Mouse (Mus musculus) CH12.LX (cell line): ENCODE results near the gene Dll1. TPM values are rescaled to one million over a fixed set of nuclear protein-coding genes. Genes with fewer than 3 reads are reported as not detected.

Experiments
- DNase-seq: peaks from one replicate; pipeline ENCODE4 v3.0.0-alpha.2; 2013; ENCODE audit errors: extremely low read depth
- H3K27ac ChIP-seq: 2 replicates; pipeline ENCODE4 v1.5.1; 2012; ENCODE audit warnings: low read depth, mild to moderate bottlenecking, control low read depth, moderate library complexity; ENCODE audit not compliant: insufficient read depth
- H3K27me3 ChIP-seq: replicated peaks from 2 replicates; pipeline ENCODE3; 2012; ENCODE audit warnings: inconsistent platforms
- H3K36me3 ChIP-seq, 2 experiments: replicated peaks in 1 of 2; 2 replicates each; pipeline versions ENCODE3 to v1.6.1; 2012; ENCODE audit warnings: inconsistent platforms in 1 of 2, low read length in 1 of 2, mild to moderate bottlenecking in 1 of 2, mixed read lengths in 1 of 2, moderate library complexity in 1 of 2; ENCODE audit not compliant: control insufficient read depth in 1 of 2, insufficient read depth in 1 of 2
- H3K4me1 ChIP-seq, 2 experiments: 2 replicates each; pipeline ENCODE4 v1.6.1; 2012; ENCODE audit warnings: inconsistent platforms in 1 of 2, moderate library complexity in 1 of 2; ENCODE audit not compliant: insufficient read depth in 2 of 2, control insufficient read depth in 1 of 2
- H3K4me2 ChIP-seq: 2 replicates; pipeline ENCODE4 v1.6.1; 2012; ENCODE audit warnings: low read depth, mild to moderate bottlenecking, control low read depth; ENCODE audit not compliant: poor library complexity, insufficient read depth, severe bottlenecking
- H3K4me3 ChIP-seq, 3 experiments: fragments of 150-350 bp in 1 of 3; sonication (generic) in 1 of 3; replicated peaks in 1 of 3; 2 replicates each; pipeline versions ENCODE3 to v1.5.1; 2011 to 2012; ENCODE audit warnings: low read depth in 2 of 3, low read length in 2 of 3, mild to moderate bottlenecking in 2 of 3, moderate library complexity in 2 of 3, control low read depth in 1 of 3, improper control_type of control experiment in 1 of 3, inconsistent platforms in 1 of 3, mixed read lengths in 1 of 3; ENCODE audit not compliant: poor library complexity in 1 of 3
- H3K79me2 ChIP-seq: replicated peaks from 2 replicates; pipeline ENCODE4 v1.6.1; 2012; ENCODE audit warnings: mild to moderate bottlenecking, moderate library complexity; ENCODE audit not compliant: control insufficient read depth, poor library complexity, insufficient read depth, severe bottlenecking; ENCODE audit errors: extremely low read depth
- H3K9ac ChIP-seq: 2 replicates; pipeline ENCODE4 v1.6.1; 2012; ENCODE audit warnings: low read depth, mild to moderate bottlenecking, control low read depth, moderate library complexity; ENCODE audit not compliant: insufficient read depth
- H3K9me3 ChIP-seq: replicated peaks from 2 replicates; pipeline ENCODE3; 2012; ENCODE audit warnings: low read length, inconsistent platforms, mixed read lengths
- BHLHE40 ChIP-seq: IDR thresholded peaks from 2 replicates; pipeline ENCODE4 v1.6.1; 2011; ENCODE audit warnings: mild to moderate bottlenecking, low read depth, low read length, improper control_type of control experiment
- EP300 ChIP-seq: IDR thresholded peaks from 2 replicates; pipeline ENCODE4 v1.6.1; 2011; ENCODE audit warnings: low read length, improper control_type of control experiment
- ETS1 ChIP-seq: conservative IDR thresholded peaks from 2 replicates; pipeline ENCODE4 v1.6.1; 2012; ENCODE audit warnings: low read depth, mild to moderate bottlenecking, inconsistent platforms, low read length, improper control_type of control experiment, moderate library complexity
- HCFC1 ChIP-seq: IDR thresholded peaks from 2 replicates; pipeline ENCODE4 v1.6.1; 2012; ENCODE audit warnings: low read depth, mild to moderate bottlenecking, inconsistent platforms, low read length, improper control_type of control experiment
- IRF4 ChIP-seq: IDR thresholded peaks from 2 replicates; pipeline ENCODE4 v1.6.1; 2014; ENCODE audit warnings: low read depth, mild to moderate bottlenecking, inconsistent platforms, low read length, improper control_type of control experiment
- JUN ChIP-seq: IDR thresholded peaks from 2 replicates; pipeline ENCODE4 v1.6.1; 2011; ENCODE audit warnings: low read depth, mild to moderate bottlenecking, low read length, improper control_type of control experiment, moderate library complexity; ENCODE audit not compliant: insufficient read depth
- JUND ChIP-seq: conservative IDR thresholded peaks from 2 replicates; pipeline ENCODE4 v1.6.1; 2011; ENCODE audit warnings: low read depth, low read length, improper control_type of control experiment
- KAT2A ChIP-seq: IDR thresholded peaks from 2 replicates; pipeline ENCODE4 v1.6.1; 2012; ENCODE audit warnings: low read length, improper control_type of control experiment, inconsistent platforms; ENCODE audit not compliant: insufficient replicate concordance
- MAFK ChIP-seq: IDR thresholded peaks from 2 replicates; pipeline ENCODE4 v1.6.1; 2011; ENCODE audit warnings: low read length, improper control_type of control experiment; ENCODE audit not compliant: insufficient replicate concordance
- MEF2A ChIP-seq: IDR thresholded peaks from 2 replicates; pipeline ENCODE4 v1.6.1; 2014; ENCODE audit warnings: low read depth, mild to moderate bottlenecking, inconsistent platforms, low read length, improper control_type of control experiment, borderline replicate concordance
- MYC ChIP-seq: IDR thresholded peaks from 2 replicates; pipeline ENCODE4 v1.6.1; 2011; ENCODE audit warnings: low read depth, mild to moderate bottlenecking, improper control_type of control experiment, low read length
- NRF1 ChIP-seq: IDR thresholded peaks from 2 replicates; pipeline ENCODE4 v1.6.1; 2014; ENCODE audit warnings: low read depth, mild to moderate bottlenecking, inconsistent platforms, low read length, improper control_type of control experiment, moderate library complexity
- POLR2A ChIP-seq: IDR thresholded peaks from 2 replicates; pipeline ENCODE4 v1.6.1; 2011; ENCODE audit warnings: low read depth, mild to moderate bottlenecking, improper control_type of control experiment, low read length
- RCOR1 ChIP-seq: conservative IDR thresholded peaks from 2 replicates; pipeline ENCODE4 v1.6.1; 2012; ENCODE audit warnings: low read depth, mild to moderate bottlenecking, inconsistent platforms, low read length, improper control_type of control experiment
- TBP ChIP-seq: conservative IDR thresholded peaks from 2 replicates; pipeline ENCODE4 v1.6.1; 2011; ENCODE audit warnings: low read depth, low read length, improper control_type of control experiment
- TCF12 ChIP-seq: IDR thresholded peaks from 2 replicates; pipeline ENCODE4 v1.6.1; 2014; ENCODE audit warnings: low read depth, mild to moderate bottlenecking, inconsistent platforms, low read length, improper control_type of control experiment
- UBTF ChIP-seq: IDR thresholded peaks from 2 replicates; pipeline ENCODE4 v1.6.1; 2012; ENCODE audit warnings: low read depth, mild to moderate bottlenecking, inconsistent platforms, low read length, improper control_type of control experiment, moderate library complexity
- USF1 ChIP-seq: IDR thresholded peaks from 2 replicates; pipeline ENCODE4 v1.6.1; 2014; ENCODE audit warnings: low read depth, mild to moderate bottlenecking, inconsistent platforms, low read length, improper control_type of control experiment
- ZKSCAN1 ChIP-seq: IDR thresholded peaks from 2 replicates; pipeline ENCODE4 v1.6.1; 2012; ENCODE audit warnings: low read depth, inconsistent platforms, low read length, improper control_type of control experiment, borderline replicate concordance
- ZMIZ1 ChIP-seq: IDR thresholded peaks from 2 replicates; pipeline ENCODE4 v1.6.1; 2012; ENCODE audit warnings: low read depth, mild to moderate bottlenecking, inconsistent platforms, low read length, improper control_type of control experiment
- dilution Hi-C: fragments of 300-500 bp; cut with MboI; formaldehyde crosslinking; loops from 2 replicates; pipeline ENCODE4 v1.14.3; 2020; ENCODE audit warnings: low sequenced_read_pairs; ENCODE audit not compliant: extremely low pct_unique_long_range_greater_than_20kb, extremely low pct_ligation_motif_present
- in situ Hi-C: fragments of 300-500 bp; cut with MboI; formaldehyde crosslinking; loops from 3 replicates; pipeline ENCODE4 v1.14.3; 2019; ENCODE audit warnings: low sequenced_read_pairs, low pct_ligation_motif_present, low pct_unique_long_range_greater_than_20kb, mixed read lengths
- polyA plus RNA-seq: library from polyadenylated mRNA; unstranded; fragments of >175 nt; gene quantifications from 2 replicates; pipeline ENCODE4 v1.2.1, GENCODE M21; 2012; ENCODE audit warnings: low read depth; ENCODE audit not compliant: insufficient read length
- total RNA-seq, 2 experiments: library from RNA; depleted of rRNA; stranded (reverse); fragments of 300-350 nt in 1 of 2; fragments of >200 nt in 1 of 2; gene quantifications; 2 replicates each; pipeline ENCODE4 v1.2.3; 2012 to 2014

Dll1 gene
- total and polyA plus RNA-seq, 3 experiments: 0.25 to 0.52 (median 0.29) TPM

- peaks cover 63 to 91% of the 10 kb centered on the region in 2 experiments for H3K36me3 ChIP-seq
- dilution Hi-C loops: no loop called here
Measured at GRCm38 (mm10) chr17:15425931-15426330, 49.3 kb upstream of the Dll1 start.

DNA sequence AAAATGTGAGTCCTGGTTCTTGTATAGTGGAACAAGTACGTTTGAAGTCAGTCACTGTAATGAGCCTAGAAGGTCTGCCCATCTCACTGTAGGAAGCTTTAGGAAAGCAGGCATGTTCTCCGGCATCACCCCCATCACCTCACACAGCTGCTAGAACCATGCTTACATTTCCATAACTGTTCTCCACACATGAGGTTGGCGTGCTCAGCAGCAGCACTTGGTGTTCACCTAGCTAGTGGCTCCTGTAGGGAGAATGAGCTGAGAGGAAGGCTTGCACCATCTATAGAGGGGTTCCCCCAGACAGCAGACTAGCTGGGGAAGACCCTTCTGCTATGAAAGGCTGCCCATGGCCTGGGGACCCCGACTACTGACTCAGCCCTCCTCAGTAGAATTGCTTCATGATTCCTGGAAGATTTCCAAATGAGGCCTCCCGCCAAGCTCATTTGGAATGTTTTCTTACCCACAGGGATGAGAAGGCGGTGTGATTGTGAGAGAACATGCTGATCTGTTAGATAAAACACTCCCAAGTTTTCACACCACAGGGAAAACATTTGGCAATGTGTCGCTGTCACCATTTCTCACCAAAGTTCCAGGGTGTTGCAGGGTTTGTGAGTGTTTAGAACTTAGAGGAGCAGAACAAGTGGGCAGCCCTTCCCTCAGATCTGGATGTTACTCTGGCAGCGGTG lies 46.6 kb upstream of the Dll1 start:
- peaks cover 76 to 95% of the 10 kb centered on the region in 2 experiments for H3K36me3 ChIP-seq
- H3K27ac ChIP-seq: no peak overlapping the region
- no peaks in the 10 kb centered on the region for H3K4me1 ChIP-seq
- no peaks in the 10 kb centered on the region for H3K27me3 ChIP-seq
- H3K4me2 ChIP-seq: no peak overlapping the region
- in situ Hi-C loops: no loop called here
- TF ChIP-seq ZMIZ1: no peak
- no peak for TF ChIP-seq ETS1
- TF ChIP-seq ZKSCAN1: no peak
- no peak for TF ChIP-seq MAFK
- TF ChIP-seq NRF1: no peak
- no peak for TF ChIP-seq KAT2A
- no peak for TF ChIP-seq JUND
- TF ChIP-seq POLR2A: no peak
- TF ChIP-seq IRF4: no peak
- no peak for TF ChIP-seq TCF12
- TF ChIP-seq JUN: no peak
- TF ChIP-seq RCOR1: no peak
- TF ChIP-seq EP300: no peak
- no peak overlapping the region for H3K4me3 ChIP-seq
- no peak for DNase-seq
- H3K79me2 ChIP-seq: no peaks in the 10 kb centered on the region
- no peak overlapping the region for H3K9ac ChIP-seq
- dilution Hi-C loops: no loop called here
- peaks cover 4% of the 10 kb centered on the region for H3K9me3 ChIP-seq

More at GRCm38 (mm10) chr17:15425931-15426330, 49.3 kb upstream of the Dll1 start:
- Histone ChIP-seq H3K4me3 (no peak overlapping the region), H3K4me2 (no peak overlapping the region), H3K27ac (no peak overlapping the region), H3K9ac (no peak overlapping the region), H3K4me1 (peaks cover 15 to 26% of the 10 kb centered on the region in 2 experiments), H3K79me2 (no peaks in the 10 kb centered on the region), H3K27me3 (no peaks in the 10 kb centered on the region), H3K9me3 (peaks cover 4% of the 10 kb centered on the region)
- in situ Hi-C loops: no loop called here
- DNase-seq: no peak
- TF ChIP-seq TBP (no peak), BHLHE40 (no peak), UBTF (no peak), HCFC1 (no peak), RCOR1 (no peak), MYC (no peak), MEF2A (no peak), TCF12 (no peak), USF1 (no peak)
